Mouse (Mus musculus) B cell, adult 2 months (primary cell): Measurements from ENCODE around the gene Msi2.
A peak's percentile ranks its signal among the peaks of the same experiment; 100 is the strongest.

Experiments used
- DNase-seq, 2 experiments: peaks; one replicate each; pipeline ENCODE4 v3.0.0; 2022

The Msi2 gene

GRCm38 (mm10) chr11:88613008-88613407 is 105.3 kb downstream of the Msi2 start:
- DNase-seq, result no peak

GRCm38 (mm10) chr11:88612141-88612540 is 106.2 kb downstream of the Msi2 start:
- no peak for DNase-seq

- DNase-seq, result no peak
These were observed 107.5 kb downstream of the Msi2 start for GRCm38 (mm10) chr11:88610809-88611208.

- no peak for DNase-seq
These were observed 108.2 kb downstream of the Msi2 start for GRCm38 (mm10) chr11:88610112-88610511.

GRCm38 (mm10) chr11:88608584-88608983 is 109.7 kb downstream of the Msi2 start:
- DNase-seq, result no peak

DNA sequence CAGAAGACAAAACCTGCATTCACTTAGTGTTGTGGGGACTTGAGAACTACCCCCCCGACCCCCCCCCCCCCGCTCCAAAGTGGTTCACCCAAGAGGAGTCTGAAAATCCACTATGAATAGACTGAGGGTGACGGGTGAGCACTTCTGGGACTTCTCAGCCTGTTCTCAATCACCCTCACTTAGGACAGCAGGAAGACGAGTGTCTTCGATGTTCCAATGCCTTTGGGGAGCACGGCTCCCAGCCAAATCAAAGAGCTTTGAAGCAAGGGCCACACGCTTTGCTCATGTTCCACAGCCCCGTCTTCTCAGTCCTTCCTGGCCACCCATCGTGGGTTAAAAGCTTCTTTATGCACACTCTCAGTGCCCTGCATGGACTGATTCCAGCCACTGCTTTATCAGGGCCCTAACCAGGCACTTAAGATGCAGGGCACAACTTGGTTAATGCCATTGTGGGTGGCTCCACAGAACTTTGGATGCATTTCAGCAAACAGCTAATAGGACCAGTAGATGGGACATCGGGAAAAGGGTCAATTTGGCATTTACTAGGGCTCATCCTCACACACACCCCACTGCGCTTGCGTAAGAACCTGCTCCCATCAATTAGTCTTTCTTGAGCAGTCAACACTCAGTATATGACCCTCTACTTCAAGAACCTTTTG is 110.5 kb downstream of the Msi2 start:
- DNase-seq, result no peak

DNA sequence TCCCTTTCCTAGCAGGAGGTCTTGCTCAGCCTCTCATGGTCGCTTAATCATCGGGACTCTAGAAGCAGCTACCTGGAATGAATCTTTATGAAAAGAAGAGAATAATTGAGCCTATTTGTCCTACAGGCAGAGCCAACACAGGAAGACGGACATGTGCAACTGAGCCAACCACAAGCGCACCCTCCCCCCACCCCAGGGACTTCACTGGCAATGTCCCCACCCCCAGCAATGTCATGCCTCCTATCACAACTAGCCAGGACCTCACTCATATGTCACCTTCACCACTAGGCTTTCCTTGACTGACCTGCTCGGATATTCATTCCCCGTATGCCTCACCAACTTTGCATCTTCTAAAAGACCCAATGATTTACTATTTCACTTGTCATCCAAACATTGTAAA is 112.5 kb downstream of the Msi2 start:
- DNase-seq, result no peak

DNA sequence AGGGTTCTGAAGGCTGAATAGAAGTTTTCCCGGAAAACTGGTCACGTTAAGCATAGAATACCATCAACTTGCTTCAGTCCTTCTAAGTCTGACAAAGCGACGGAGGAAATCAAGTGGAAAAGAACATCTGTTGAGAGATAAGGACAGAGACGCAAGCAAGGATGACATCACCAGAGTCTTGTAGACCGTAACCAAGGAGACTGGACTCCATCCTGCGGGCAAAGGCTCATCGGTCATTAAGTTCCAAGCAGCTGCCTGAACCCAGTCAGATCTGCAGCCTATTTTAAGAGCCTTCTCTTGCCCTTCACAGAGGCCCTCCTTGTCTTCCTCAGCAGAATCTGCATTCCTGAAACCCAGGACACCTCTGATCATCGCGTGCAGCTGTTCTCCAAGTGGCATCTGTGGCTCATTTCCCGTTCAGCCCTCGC is 113.2 kb downstream of the Msi2 start:
- DNase-seq, result no peak

DNA sequence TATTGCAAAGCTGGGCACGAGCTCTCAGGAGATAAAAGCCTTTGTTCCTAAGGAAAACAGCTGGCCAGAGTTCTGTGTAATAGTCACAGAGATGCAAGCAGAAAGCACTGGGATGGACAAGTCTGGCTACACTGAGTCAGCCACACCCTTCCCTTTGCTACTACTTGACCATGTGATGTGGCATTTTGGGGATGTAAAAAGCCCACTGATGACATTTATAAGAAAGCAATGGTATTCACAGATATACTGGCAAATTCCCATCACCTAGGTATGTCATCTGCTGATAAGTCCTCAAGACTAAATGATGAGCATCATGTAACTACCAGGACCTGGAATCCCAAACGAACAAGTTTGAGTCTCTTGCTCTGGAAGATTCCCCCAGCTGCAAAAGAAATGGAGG is 113.7 kb downstream of the Msi2 start:
- DNase-seq, result no peak

- DNase-seq, result no peak
These were observed 114.9 kb downstream of the Msi2 start for GRCm38 (mm10) chr11:88603366-88603765.

GRCm38 (mm10) chr11:88602471-88603120 is 115.7 kb downstream of the Msi2 start:
- DNase-seq, result no peak

GRCm38 (mm10) chr11:88600194-88600593 is 118.1 kb downstream of the Msi2 start:
- DNase-seq, result no peak

DNA sequence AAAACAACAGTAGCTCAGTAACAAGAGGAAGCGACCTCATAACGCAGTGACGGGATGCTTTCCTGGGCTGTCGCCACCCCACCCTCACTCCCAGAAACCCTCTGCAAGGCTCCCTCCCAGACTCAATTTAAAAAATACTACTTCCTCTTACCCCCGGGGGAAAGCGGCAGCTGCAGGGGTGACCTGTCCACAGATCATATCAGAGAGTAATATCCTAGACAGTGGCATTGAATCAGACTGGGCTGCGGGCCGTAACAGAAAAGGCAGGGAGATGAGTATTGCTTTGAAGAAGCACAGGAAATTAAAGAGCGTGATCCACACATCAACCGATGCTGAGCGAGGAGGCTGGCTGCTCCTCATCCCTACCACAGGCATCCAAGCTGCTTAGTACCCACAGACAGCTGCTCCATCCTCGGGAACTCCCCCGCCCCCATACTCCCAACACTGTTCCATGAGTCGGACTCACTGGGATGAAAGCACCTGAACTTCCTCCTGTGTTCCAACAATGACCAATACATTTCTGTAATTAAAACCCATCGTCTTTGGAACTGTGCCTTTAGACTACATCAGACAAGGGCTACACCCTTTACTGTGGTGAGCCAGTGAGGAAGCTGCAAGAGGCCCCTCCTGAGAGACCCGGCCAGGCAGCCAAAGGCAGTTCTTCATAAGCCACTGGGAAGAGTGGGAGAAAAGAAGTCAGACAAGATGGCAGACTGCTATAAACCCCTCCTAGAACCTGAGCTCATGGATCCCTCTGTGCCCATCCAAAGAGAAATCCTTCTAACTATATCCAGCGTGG is 118.8 kb downstream of the Msi2 start:
- DNase-seq, result peak; percentile 62 to 68

- peak; percentile 55 to 58 for DNase-seq
These were observed 119.5 kb downstream of the Msi2 start for GRCm38 (mm10) chr11:88598848-88599175.

DNA sequence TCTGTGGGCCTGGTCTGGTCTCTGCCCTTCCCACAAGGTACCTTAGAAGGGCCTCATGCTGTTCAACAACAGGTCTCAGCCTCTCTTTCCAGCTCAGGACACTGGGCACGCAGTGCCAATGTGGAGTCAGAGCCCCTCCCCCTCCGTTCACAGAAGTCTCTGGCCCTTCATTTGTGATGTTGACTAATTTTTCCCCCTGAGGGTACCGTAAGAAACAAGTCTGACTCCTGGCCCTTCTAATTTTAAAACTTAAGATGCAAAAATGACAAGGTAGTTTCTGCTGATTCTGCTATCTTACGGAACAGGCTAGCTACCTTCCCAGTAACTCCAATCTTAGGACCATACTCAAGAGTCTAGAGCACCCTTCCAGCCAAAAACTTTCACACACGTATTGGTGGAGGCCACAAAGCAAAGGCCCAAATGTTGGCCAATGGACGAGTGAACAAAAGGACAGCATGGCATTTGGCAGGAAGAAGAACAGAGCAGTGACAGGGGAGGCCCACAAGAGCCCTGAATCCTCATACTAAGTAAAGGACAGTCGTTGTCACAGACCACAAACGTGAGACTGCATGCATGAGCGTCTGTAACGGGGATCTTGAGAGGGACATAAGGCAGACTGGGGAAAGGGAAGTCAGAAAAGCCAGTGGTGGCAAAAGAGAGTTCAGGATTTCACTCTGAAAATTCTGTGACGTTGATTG is 120.0 kb downstream of the Msi2 start:
- peak in 1 of 2 experiments; percentile 53 for DNase-seq

- peak; percentile 52 to 53 for DNase-seq
These were observed 122.7 kb downstream of the Msi2 start for GRCm38 (mm10) chr11:88595616-88596015.

DNA sequence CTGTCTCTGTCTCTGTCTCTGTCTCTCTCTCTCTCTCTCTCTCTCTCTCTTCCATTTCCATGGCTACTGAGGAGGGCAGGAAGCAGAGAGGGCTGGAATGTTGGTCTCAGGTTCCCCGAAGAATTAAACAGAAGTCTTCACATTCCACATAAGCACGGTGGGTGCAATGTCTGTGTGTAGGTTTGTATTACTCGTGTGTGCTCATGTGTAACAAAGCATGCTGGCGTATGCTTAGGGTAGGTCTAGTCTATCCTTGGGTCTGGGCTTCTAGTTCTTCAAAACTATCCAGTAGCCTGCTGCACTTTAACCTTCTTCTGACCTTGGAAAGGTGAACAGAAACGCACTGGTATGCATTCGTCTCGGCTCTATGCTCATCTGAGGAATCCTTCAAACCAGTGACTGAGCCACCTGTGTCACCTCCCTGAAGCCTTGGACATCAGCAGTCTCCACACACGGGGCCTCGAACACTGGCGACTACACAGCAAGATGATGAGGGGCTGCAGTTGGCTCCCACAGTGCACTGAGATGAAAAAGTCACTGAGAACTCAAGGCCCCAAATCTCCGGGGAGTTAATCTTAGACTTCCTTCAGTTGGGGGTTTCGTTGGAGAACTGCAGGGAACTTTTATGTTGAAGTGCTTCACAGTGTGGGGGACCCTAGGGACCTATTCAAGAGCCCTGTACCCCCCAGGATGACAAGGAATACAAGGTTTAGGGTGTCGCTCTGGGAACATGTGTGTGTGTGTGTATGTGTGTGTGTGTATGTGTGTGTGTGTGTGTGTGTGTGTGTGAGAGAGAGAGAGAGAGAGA is 123.3 kb downstream of the Msi2 start:
- DNase-seq, result peak; percentile 30 to 40

GRCm38 (mm10) chr11:88594010-88594409 is 124.3 kb downstream of the Msi2 start:
- no peak for DNase-seq

DNA sequence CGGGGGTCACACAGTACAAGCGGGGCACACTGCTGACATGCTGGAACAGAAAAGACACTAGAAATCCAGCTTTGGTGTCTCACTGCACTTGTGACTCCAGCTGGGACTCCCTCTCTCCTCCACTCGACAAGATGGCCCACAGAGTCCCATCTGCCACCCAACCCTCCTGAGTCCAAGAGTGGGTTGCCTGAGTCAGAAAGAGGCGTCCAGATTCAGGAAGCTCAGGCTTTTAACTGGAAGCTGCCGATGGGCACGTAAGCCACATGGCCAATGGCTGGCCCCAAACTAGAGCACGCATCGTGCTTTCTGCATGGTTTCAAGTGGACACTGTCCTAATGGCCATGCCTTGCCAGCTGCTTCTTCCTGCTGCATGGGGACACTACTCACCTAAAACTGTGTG is 126.2 kb downstream of the Msi2 start:
- no peak for DNase-seq

DNA sequence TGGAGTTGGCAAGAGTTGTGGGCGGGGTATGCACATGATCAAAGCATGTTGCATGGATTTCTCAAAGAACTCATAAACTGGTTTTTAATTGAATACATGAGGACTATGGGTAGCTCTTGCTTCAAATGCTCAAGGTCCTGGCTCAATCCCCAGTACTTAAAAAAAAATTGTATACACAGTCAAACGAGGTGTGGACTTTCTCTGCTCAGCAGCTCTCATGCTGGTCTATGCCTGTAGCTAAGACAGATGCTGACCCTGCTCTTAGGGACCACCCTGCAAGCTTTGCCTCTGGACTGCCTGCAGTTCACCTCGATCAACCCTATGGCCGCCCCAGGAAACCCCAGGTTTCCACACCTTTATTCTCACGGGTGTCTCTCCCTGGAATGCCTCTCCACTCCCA is 127.7 kb downstream of the Msi2 start:
- no peak for DNase-seq

DNA sequence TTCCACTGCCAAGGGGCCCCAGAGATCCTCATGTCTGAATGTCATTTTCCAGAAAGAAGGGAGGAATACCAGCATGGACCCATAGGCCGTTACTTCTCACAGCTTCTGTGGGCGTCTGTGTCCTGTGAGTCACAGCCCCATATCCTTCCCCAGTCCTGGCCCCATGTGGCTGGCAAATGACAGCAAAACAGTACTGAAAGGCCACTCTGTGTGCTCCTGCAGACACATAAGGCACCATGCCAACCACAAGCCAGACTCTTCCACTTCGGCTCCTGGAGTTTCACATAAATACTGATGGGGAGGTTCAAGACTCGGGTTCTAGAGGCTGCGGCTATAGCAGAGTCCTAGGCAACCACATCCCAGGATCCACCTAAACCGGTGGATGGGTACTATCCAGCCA is 128.7 kb downstream of the Msi2 start:
- no peak for DNase-seq

DNA sequence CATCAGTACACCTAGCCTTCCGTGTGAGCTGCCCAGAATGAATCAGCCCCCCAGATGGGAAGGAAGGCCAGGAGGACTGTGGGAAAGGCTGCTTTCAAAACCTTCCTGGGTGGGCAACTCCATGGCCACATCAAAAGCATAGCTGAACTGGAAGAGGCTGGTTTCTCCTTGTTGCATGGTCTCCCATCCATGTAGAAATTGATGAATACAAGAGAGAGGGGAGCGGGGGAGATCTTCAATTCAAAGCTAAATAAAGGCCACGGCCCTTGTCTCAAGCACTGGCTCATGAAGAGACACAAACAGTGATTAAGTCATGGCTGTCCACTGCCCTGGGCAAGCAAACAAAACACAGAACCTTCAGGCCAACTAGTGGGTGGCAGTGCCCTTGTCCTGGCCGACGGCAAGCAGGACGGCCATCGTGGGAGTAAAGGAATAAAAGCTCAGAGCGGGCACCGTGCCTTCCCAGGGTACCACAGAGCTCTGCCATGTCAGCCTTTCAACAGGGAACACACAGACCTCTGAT is 129.6 kb downstream of the Msi2 start:
- DNase-seq, result no peak
